In the genomic region with DNA sequence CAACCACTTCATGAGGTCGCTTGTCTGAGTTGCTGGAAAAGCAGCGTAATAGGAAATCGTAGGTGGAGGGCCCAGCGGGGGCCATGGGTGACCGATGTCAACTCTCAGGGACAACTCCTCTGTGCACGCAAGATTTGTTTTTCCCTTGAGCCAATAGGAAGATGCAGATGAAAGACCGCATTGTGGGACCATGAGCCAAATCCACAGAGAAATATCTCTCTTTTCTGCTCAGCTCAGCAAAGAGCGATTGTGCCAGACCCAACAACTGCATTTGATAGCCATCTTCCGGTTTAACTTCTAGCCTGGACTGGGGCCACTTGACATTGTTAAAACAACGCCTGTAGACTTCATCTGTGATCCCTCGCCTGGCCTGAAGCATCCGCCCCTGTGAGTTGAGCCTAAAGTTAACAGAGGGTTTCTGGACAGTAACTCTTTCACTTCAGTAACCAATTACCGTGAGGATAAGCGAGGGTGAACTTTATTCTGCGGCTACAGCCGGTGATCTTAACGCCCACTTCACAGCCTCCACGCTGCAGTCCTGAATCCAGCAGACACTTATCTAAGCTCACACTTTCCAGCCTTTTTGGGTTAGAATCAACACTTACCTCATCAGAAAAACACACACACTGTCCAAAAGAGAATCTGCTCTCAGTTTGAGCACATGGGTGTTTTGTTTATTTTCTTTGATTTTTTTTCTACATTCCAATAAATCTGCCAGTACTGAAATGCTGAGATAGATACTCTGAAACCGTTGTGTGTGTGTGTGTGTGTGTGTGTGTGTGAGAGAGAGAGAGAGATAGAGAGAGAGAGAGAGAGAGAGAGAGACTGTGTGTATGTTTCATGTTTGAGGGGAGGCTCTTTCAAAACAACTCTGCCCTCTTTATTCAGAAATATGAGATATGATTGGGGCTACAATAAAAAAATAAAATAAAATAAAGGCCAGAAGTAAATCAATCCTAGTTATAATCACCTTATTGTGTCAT, we compare ENCODE assay signal across 8 mouse cellular contexts.
DNase-seq lines count a peak whose midpoint lies in the region; ATAC-seq and TF ChIP-seq lines count a peak whose summit lies in the region.

No protein-coding gene starts in this region.

- H3K36me3 ChIP-seq in intestine, embryonic 14.5 days (ENCODE audit: control insufficient read depth, insufficient read depth, low read length), result no peaks in the 10 kb centered on the region
- H3K36me3 ChIP-seq in liver, embryonic 14.5 days (replicated peaks; ENCODE audit: control insufficient read depth, insufficient read depth, low read depth), result no peaks in the 10 kb centered on the region

- DNase-seq in ovary, postnatal 36 days (ENCODE audit: low spot score), result peak; percentile 28
- DNase-seq in ovary, postnatal 14 days (ENCODE audit: low spot score), result no peak
- peak; percentile 55 for DNase-seq in gastrocnemius, postnatal 25 days
- no peak for DNase-seq in intestine, embryonic 14.5 days (ENCODE audit: low spot score)
- no peak for DNase-seq in liver, embryonic 14.5 days (ENCODE audit: low read depth in 3 of 3, low spot score in 3 of 3)
- no peak for DNase-seq in right cerebral cortex, postnatal 14 days

- TF ChIP-seq POLR2A in bone marrow macrophage, adult 2 months (IDR thresholded peaks at IDR 0.05; ENCODE audit: borderline replicate concordance, low read depth, low read length), result no peak
- TF ChIP-seq POLR2A in olfactory bulb, adult 2 months (IDR thresholded peaks at IDR 0.05; ENCODE audit: insufficient read depth, low read depth, low read length), result no peak

- no peak overlapping the region for H3K9ac ChIP-seq in intestine, embryonic 14.5 days (ENCODE audit: low read length)
- H3K9ac ChIP-seq in liver, embryonic 14.5 days (replicated peaks), result peak overlapping the region; percentile 38; the same call in 1 of the 2 replicates

- H3K27ac ChIP-seq in bone marrow macrophage, adult 2 months (ENCODE audit: insufficient read depth, low read depth, low read length), result peak overlapping the region; percentile 99
- peak overlapping the region; percentile 64 for H3K27ac ChIP-seq in intestine, embryonic 14.5 days (ENCODE audit: low read depth)
- H3K27ac ChIP-seq in liver, embryonic 14.5 days, result peak overlapping the region; percentile 65
- peak overlapping the region; percentile 48 for H3K27ac ChIP-seq in olfactory bulb, adult 2 months (ENCODE audit: insufficient read depth, low read depth, low read length)

- peaks cover 84% of the 10 kb centered on the region for H3K4me1 ChIP-seq in bone marrow macrophage, adult 2 months (ENCODE audit: control insufficient read depth, insufficient read depth, low read length)
- H3K4me1 ChIP-seq in intestine, embryonic 14.5 days (replicated peaks; ENCODE audit: control insufficient read depth, insufficient read depth, low read length), result peaks cover 57% of the 10 kb centered on the region
- H3K4me1 ChIP-seq in liver, embryonic 14.5 days (replicated peaks; ENCODE audit: control insufficient read depth in 2 of 2, insufficient read depth in 2 of 2, low read length in 1 of 2), result peaks cover 23 to 71% of the 10 kb centered on the region in 2 experiments
- peaks cover 29% of the 10 kb centered on the region for H3K4me1 ChIP-seq in olfactory bulb, adult 2 months (ENCODE audit: control insufficient read depth, insufficient read depth, low read length)

- H3K4me2 ChIP-seq in intestine, embryonic 14.5 days (ENCODE audit: low read length), result peak overlapping the region; percentile 1; the same call in 1 of the 2 replicates
- peak overlapping the region; percentile 56 for H3K4me2 ChIP-seq in liver, embryonic 14.5 days (ENCODE audit: low read depth)

- peak overlapping the region; percentile 14 for H3K4me3 ChIP-seq in bone marrow macrophage, adult 2 months (ENCODE audit: insufficient read depth, low read length)
- H3K4me3 ChIP-seq in intestine, embryonic 14.5 days (ENCODE audit: low read depth, low read length), result no peak overlapping the region
- no peak overlapping the region for H3K4me3 ChIP-seq in liver, embryonic 14.5 days (ENCODE audit: insufficient read depth in 1 of 2, low read depth in 2 of 2, low read length in 2 of 2)
- no peak overlapping the region for H3K4me3 ChIP-seq in olfactory bulb, adult 2 months (ENCODE audit: insufficient read depth, low read depth, low read length)

- TF ChIP-seq EP300 in liver, embryonic 14.5 days (IDR thresholded peaks at IDR 0.05; ENCODE audit: low read depth), result no peak

- 13% methylated on average over 19 of the region's 19 CpGs for WGBS in intestine, embryonic 14.5 days
- 10% methylated on average over 19 of the region's 19 CpGs for WGBS in liver, embryonic 14.5 days (ENCODE audit: insufficient replicate concordance)
- 53% methylated on average over 19 of the region's 19 CpGs for WGBS in olfactory bulb, adult 2 months

- H3K27me3 ChIP-seq in intestine, embryonic 14.5 days (replicated peaks; ENCODE audit: control insufficient read depth, insufficient read depth, low read length), result no peaks in the 10 kb centered on the region
- no peaks in the 10 kb centered on the region for H3K27me3 ChIP-seq in liver, embryonic 14.5 days (ENCODE audit: control insufficient read depth, insufficient read depth, low read length)

- no peaks in the 10 kb centered on the region for H3K9me3 ChIP-seq in intestine, embryonic 14.5 days (ENCODE audit: control insufficient read depth, low read length)
- no peaks in the 10 kb centered on the region for H3K9me3 ChIP-seq in liver, embryonic 14.5 days (ENCODE audit: control insufficient read depth, low read length)

- TF ChIP-seq CTCF in bone marrow macrophage, adult 2 months (IDR thresholded peaks at IDR 0.05; ENCODE audit: low read depth, low read length), result no peak
- TF ChIP-seq CTCF in liver, embryonic 14.5 days (IDR thresholded peaks at IDR 0.05; ENCODE audit: low read depth), result no peak
- no peak for TF ChIP-seq CTCF in olfactory bulb, adult 2 months (IDR thresholded peaks at IDR 0.05; ENCODE audit: insufficient read depth, low read depth, low read length)

- 0 out of 2 replicates have a peak, but pooled peaks have one; percentile 11 for ATAC-seq in intestine, embryonic 14.5 days (replicated peaks; ENCODE audit: low FRiP score, low TSS enrichment, low read depth)
- ATAC-seq in liver, embryonic 14.5 days (ENCODE audit: insufficient read depth), result peak; percentile 27; the same call in 1 of the 2 replicates

Comparison
In these comparisons a context has a peak if more than half of its experiments do, and no peak if none do; other contexts are left out.
1. DNase-seq: peak in ovary, postnatal 36 days (single experiment) and gastrocnemius, postnatal 25 days (single experiment); none in ovary, postnatal 14 days (single experiment), intestine, embryonic 14.5 days (single experiment), liver, embryonic 14.5 days (0 of 3) and right cerebral cortex, postnatal 14 days (single experiment).
2. H3K27ac ChIP-seq: peak in every context shown above with its lines; median percentile 99 in bone marrow macrophage, adult 2 months; 65 in liver, embryonic 14.5 days; 64 in intestine, embryonic 14.5 days; 48 in olfactory bulb, adult 2 months.